Mouse (Mus musculus) limb, embryonic 11.5 days (tissue): ENCODE results near the gene Rbms1. TPM values are rescaled to one million over a fixed set of nuclear protein-coding genes. Genes with fewer than 3 reads are reported as not detected.

Source experiments
- ATAC-seq: fragments of 200-750 bp; cut with Nextera tagmentation; 2 replicates; pipeline ENCODE4 v1.8.0; 2017; ENCODE audit warnings: low read depth; ENCODE audit not compliant: insufficient number of reproducible peaks, low FRiP score, low TSS enrichment
- DNase-seq: peaks from one replicate; pipeline ENCODE4 v3.0.0-alpha.2; 2015; ENCODE audit warnings: low spot score
- H3K27ac ChIP-seq: fragments of 300-500 bp; sonication (generic); replicated peaks from 2 replicates; pipeline ENCODE4 v1.5.1; 2014; ENCODE audit warnings: low read depth, mild to moderate bottlenecking, low read length
- H3K27me3 ChIP-seq: fragments of 300-500 bp; sonication (generic); 2 replicates; pipeline ENCODE4 v1.6.1; 2014; ENCODE audit warnings: mild to moderate bottlenecking, low read length, mixed read lengths; ENCODE audit not compliant: control insufficient read depth, insufficient read depth
- H3K36me3 ChIP-seq: fragments of 300-500 bp; sonication (generic); 2 replicates; pipeline ENCODE4 v1.6.1; 2014; ENCODE audit warnings: mild to moderate bottlenecking, low read length, moderate library complexity, mixed read lengths; ENCODE audit not compliant: control insufficient read depth, insufficient read depth
- H3K4me1 ChIP-seq: fragments of 300-500 bp; sonication (generic); 2 replicates; pipeline ENCODE4 v1.6.1; 2014; ENCODE audit warnings: low read length, mixed read lengths; ENCODE audit not compliant: control insufficient read depth, insufficient read depth
- H3K4me2 ChIP-seq: fragments of 300-500 bp; sonication (generic); 2 replicates; pipeline ENCODE4 v1.6.1; 2014; ENCODE audit warnings: low read depth, mild to moderate bottlenecking, moderate library complexity; ENCODE audit not compliant: severe bottlenecking
- H3K4me3 ChIP-seq: fragments of 300-500 bp; sonication (generic); 2 replicates; pipeline ENCODE4 v1.5.1; 2014; ENCODE audit warnings: low read depth, low read length
- H3K9ac ChIP-seq: fragments of 300-500 bp; sonication (generic); 2 replicates; pipeline ENCODE4 v1.6.1; 2014; ENCODE audit warnings: mild to moderate bottlenecking, low read length
- H3K9me3 ChIP-seq: fragments of 300-500 bp; sonication (generic); 2 replicates; pipeline ENCODE4 v1.6.1; 2016; ENCODE audit warnings: low read length; ENCODE audit not compliant: control insufficient read depth
- WGBS: fragments of 180-500 bp; shearing (Covaris S2); extraction: QIAGEN DNeasy Blood & Tissue Kit; methylation state at CpG from one replicate; pipeline ENCODE4 v1.1.7; 2014; 5-methylcytosine and 5-hydroxymethylcytosine counted together
- polyA plus RNA-seq: library from polyadenylated mRNA; unstranded; fragments of >200 nt; fragmentation: Nextera tagmentation; extraction: Ambion mirVana; gene quantifications from 2 replicates; pipeline ENCODE4 v1.2.1, GENCODE M21; 2014

Rbms1 gene
- polyA plus RNA-seq, 1 experiment from 2014 or later: 111 TPM

DNA sequence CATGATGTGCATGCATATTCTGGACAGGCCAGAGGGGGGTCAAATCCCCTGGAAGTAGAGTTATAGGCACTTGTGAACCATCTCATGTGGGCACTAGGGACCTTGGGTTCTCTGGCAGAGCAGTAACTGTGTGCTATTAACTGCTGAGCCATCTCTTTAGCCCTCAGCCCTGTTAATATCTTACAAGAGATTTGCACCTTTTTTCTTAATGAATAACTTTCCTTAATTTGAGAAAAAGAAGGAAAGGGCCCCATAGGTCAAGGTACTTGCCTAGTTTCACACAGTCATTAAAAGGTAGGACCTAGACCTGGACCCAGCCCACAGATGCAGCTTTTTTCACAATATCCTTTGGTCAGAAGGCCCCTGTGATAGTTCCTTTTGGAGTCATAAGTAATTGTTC, 246.4 kb downstream of the Rbms1 start:
- Histone ChIP-seq H3K27me3 (no peaks in the 10 kb centered on the region), H3K4me2 (no peak overlapping the region), H3K4me1 (peaks cover 5% of the 10 kb centered on the region; the same call in 1 of the 2 replicates), H3K9ac (no peak overlapping the region), H3K27ac (no peak overlapping the region), H3K9me3 (no peaks in the 10 kb centered on the region), H3K36me3 (no peaks in the 10 kb centered on the region), H3K4me3 (no peak overlapping the region)
- DNase-seq (no peak), ATAC-seq (no peak)

DNA sequence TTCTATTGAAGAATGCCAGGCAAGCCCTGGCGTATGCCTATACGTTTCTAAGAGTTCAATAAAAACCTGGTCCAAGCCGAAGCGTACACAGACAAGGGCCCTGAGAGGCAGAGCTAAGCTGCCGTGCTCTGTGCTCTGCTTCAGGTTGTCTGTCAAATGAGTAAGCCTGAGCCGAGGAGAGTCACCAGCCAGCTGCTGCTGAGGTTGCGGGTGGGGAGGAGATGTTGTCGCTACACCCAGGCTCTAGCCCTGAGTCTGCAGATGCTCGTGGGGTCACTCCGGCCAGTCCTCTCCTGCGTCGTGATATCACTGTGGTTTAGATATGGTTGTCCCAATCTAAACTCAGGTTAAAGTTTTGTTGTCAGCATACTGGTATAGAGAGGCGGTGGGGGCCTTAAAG, 247.2 kb downstream of the Rbms1 start:
- DNase-seq (no peak), ATAC-seq (no peak)
- peaks cover 5% of the 10 kb centered on the region; the same call in 1 of the 2 replicates for H3K4me1 ChIP-seq
- 84% methylated on average over 13 of the region's 13 CpGs for WGBS
- no peaks in the 10 kb centered on the region for H3K27me3 ChIP-seq
- H3K4me3 ChIP-seq: no peak overlapping the region
- no peak overlapping the region for H3K9ac ChIP-seq
- no peak overlapping the region for H3K27ac ChIP-seq
- H3K9me3 ChIP-seq: no peaks in the 10 kb centered on the region
- H3K36me3 ChIP-seq: no peaks in the 10 kb centered on the region
- H3K4me2 ChIP-seq: no peak overlapping the region

DNA sequence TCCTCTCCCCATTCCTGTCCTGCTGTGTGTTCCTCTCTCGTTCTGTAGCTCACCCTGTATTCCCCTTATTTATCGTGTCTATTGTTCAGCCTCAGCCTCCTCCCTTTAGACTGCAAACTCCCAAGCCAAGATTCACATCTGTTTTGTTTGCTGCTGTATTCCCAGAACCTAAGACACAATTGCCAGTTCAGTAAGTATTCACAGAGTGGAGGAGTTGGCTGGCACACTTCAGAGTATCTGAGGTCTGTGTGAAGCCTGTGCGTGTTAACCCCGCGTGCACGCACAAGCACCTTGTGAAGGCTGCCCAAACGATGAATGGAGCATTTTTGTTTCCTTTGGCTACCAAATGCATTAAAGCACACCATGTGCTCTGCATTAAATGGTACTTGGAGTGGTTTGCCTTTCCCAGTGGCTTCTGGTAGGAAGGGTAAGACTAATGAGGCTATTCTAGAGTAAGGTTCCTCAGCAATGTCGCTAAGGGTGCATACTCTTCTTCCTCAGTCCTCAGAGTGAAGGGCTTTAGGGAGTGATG, 248.0 kb downstream of the Rbms1 start:
- H3K27me3 ChIP-seq: no peaks in the 10 kb centered on the region
- no peaks in the 10 kb centered on the region for H3K36me3 ChIP-seq
- DNase-seq: no peak
- no peaks in the 10 kb centered on the region for H3K9me3 ChIP-seq
- no peak overlapping the region for H3K4me3 ChIP-seq
- no peak for ATAC-seq
- H3K4me1 ChIP-seq: peaks cover 5% of the 10 kb centered on the region; the same call in 1 of the 2 replicates
- no peak overlapping the region for H3K4me2 ChIP-seq
- 47% methylated on average over 8 of the region's 8 CpGs for WGBS
- H3K9ac ChIP-seq: no peak overlapping the region
- no peak overlapping the region for H3K27ac ChIP-seq

GRCm38 (mm10) chr2:60714475-60714874, 248.5 kb downstream of the Rbms1 start:
- no peaks in the 10 kb centered on the region for H3K27me3 ChIP-seq
- ATAC-seq (no peak), DNase-seq (no peak)
- H3K4me1 ChIP-seq: peaks cover 5% of the 10 kb centered on the region; the same call in 1 of the 2 replicates
- H3K4me3 ChIP-seq: no peak overlapping the region
- no peak overlapping the region for H3K27ac ChIP-seq
- H3K9me3 ChIP-seq: no peaks in the 10 kb centered on the region
- 49% methylated on average over 7 of the region's 7 CpGs for WGBS
- no peak overlapping the region for H3K9ac ChIP-seq
- no peak overlapping the region for H3K4me2 ChIP-seq
- no peaks in the 10 kb centered on the region for H3K36me3 ChIP-seq

GRCm38 (mm10) chr2:60713857-60714256, 249.1 kb downstream of the Rbms1 start:
- WGBS: 29% methylated on average over 8 of the region's 8 CpGs
- peaks cover 5% of the 10 kb centered on the region; the same call in 1 of the 2 replicates for H3K4me1 ChIP-seq
- no peaks in the 10 kb centered on the region for H3K27me3 ChIP-seq
- no peaks in the 10 kb centered on the region for H3K36me3 ChIP-seq
- H3K4me3 ChIP-seq: no peak overlapping the region
- ATAC-seq: no peak
- H3K9me3 ChIP-seq: no peaks in the 10 kb centered on the region
- H3K4me2 ChIP-seq: no peak overlapping the region
- DNase-seq: no peak
- no peak overlapping the region for H3K9ac ChIP-seq
- H3K27ac ChIP-seq: no peak overlapping the region

GRCm38 (mm10) chr2:60712891-60713290, 250.1 kb downstream of the Rbms1 start:
- Histone ChIP-seq H3K9ac (no peak overlapping the region), H3K9me3 (no peaks in the 10 kb centered on the region), H3K27me3 (no peaks in the 10 kb centered on the region), H3K4me3 (no peak overlapping the region), H3K36me3 (no peaks in the 10 kb centered on the region), H3K27ac (no peak overlapping the region), H3K4me1 (peaks cover 5% of the 10 kb centered on the region; the same call in 1 of the 2 replicates), H3K4me2 (no peak overlapping the region)
- 83% methylated on average over 5 of the region's 5 CpGs for WGBS
- ATAC-seq (no peak), DNase-seq (no peak)

- Histone ChIP-seq H3K9ac (no peak overlapping the region), H3K27me3 (no peaks in the 10 kb centered on the region), H3K36me3 (no peaks in the 10 kb centered on the region), H3K4me1 (peaks cover 5% of the 10 kb centered on the region; the same call in 1 of the 2 replicates), H3K27ac (no peak overlapping the region), H3K4me2 (no peak overlapping the region), H3K9me3 (no peaks in the 10 kb centered on the region), H3K4me3 (no peak overlapping the region)
- ATAC-seq (no peak), DNase-seq (no peak)
- WGBS: 75% methylated on average over 6 of the region's 6 CpGs
Observed at GRCm38 (mm10) chr2:60712483-60712882, 250.5 kb downstream of the Rbms1 start.

GRCm38 (mm10) chr2:60711098-60711880, 251.7 kb downstream of the Rbms1 start:
- H3K36me3 ChIP-seq: no peaks in the 10 kb centered on the region
- no peak overlapping the region for H3K4me3 ChIP-seq
- 84% methylated on average over 7 of the region's 7 CpGs for WGBS
- no peak overlapping the region for H3K4me2 ChIP-seq
- H3K27me3 ChIP-seq: no peaks in the 10 kb centered on the region
- peaks cover 5% of the 10 kb centered on the region; the same call in 1 of the 2 replicates for H3K4me1 ChIP-seq
- no peaks in the 10 kb centered on the region for H3K9me3 ChIP-seq
- H3K9ac ChIP-seq: no peak overlapping the region
- no peak for ATAC-seq
- no peak overlapping the region for H3K27ac ChIP-seq
- DNase-seq: peak; percentile 19
